Mouse (Mus musculus): ENCODE measurements around the gene Lime1.

Gene Lime1

DNA sequence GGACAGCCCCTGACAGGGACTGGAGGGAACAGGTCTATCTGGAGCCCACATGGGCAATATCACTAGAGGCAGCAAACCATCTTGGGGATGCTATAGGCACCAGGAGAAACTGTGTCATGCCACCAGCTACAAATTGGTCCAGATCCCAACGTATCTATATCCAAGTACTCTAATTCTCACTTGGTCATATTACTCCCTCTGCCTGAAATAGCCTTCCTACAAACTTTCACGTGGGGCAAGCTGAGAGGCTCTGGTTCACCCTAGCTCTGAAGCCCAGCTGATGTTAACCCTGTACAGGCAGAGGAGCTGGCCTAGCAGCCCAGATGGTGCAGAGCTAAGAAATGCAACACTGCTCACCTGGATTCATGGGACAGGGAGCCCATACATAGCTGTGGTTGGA, 11.7 kb downstream of the Lime1 start:
- DNase-seq (ENCODE audit: low spot score), result no peak

DNA sequence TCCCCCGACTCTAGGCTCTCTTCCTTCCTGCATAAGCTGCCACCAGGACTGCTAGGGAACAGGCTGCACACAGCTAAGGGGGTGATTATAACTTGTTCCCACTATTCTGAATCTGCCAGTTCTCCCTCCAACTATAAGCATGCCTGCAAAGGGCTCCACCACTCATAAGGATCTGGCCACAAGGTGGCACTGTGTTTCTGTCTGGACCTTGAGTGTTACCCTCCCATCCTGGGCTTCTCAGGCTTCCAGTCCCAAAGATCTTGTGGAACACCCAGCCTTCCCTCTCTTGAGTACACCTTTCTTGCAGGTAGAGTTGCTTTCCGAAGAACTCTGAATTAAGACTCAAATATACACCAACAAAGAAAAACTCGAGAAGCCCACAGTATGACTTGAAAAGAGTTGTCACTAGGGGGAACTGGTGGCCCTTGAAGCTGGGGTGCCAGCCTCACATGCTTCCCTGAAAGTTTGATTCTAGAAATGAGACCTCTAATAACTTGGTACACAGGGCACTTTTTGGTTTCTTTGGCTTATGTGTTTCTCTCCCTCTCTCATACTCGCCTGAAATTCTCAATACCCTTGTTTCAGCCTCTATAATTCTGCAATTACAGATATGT, 12.8 kb downstream of the Lime1 start:
- peak; percentile 93 for DNase-seq (ENCODE audit: low spot score)

DNA sequence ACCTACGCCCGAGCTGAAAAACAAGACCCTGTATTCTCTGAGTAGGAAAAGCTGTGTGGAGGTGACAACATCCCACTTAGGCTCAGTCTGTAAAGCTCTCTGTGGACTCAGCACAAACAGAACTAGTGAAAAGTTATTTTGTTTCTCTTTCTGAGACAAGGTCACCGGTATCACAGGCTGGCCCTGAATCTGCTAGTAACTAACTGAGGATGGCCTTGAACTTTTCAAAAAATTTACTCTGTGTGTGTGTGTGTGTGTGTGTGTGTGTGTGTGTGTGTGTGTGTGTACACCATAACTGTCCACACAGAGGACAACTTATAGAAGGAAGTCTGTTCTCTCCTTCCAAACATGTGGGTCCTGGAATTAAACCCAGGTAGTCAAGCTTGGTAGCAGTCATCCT, 14.2 kb downstream of the Lime1 start:
- DNase-seq (ENCODE audit: low spot score), result no peak

DNA sequence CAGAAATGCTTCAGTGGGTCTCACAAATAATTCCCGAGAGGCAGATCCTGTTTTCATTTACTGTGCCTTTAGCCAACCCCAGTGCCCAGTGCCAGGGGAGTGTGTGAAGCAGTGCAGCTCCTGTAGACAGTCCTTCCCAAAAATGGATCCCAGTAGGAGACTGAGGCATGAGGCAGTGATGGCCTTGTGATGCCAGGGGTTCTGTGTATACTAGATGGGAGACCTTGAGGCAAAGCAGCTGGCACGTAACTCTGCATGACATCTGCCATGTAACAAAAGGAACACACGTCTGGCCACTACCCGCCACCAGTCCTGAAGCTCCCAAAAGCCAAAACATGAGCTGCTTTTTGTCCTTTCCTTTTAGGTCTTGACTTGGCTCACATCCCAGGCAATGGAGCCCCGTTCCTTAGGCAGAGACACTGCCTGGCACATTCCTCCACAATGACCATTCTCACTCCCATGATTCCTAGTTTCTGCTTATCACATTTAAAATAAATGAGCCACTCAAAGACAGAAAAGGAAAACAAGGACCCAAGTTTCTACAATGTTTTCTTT, 17.4 kb downstream of the Lime1 start:
- peak; percentile 27 for DNase-seq (ENCODE audit: low spot score)

DNA sequence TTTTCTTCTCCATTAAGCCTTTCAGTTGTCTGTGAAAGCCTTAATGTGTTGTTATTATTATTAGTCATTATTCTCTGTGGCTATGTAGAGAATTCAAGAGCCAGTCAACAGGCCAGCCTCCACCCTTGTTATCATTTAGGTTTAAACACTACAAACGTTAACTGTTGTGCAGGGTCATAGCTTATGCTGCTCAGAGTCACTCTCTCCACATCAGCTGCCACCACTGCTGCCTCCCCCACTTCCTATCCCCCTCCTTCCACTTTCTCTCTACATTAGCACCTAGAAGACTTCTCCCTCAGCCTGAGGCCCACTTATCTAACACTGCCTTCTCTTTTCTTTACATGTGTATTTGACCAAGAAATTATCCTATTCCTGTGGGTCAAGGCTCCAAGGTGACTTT, 21.6 kb downstream of the Lime1 start:
- DNase-seq (ENCODE audit: low spot score), result no peak

DNA sequence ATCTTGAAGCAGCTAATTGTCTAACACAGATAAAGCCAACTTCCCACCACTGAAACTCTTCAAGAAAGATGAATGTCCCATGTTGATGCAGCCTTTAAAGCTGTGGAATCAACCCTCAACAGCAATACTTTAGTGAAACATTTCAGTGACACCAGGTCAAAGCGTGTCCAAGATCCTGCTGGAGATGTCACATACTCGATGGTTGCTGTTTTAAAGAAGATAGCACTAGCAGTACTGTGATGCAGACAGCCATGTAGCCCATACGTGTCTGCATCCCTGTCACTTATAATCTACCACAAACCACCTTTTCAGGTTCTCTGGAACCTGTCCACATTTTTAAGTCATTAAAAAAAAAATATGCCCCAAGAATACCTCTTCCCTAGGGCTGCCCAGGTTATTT, 23.8 kb downstream of the Lime1 start:
- DNase-seq (ENCODE audit: low spot score), result no peak

DNA sequence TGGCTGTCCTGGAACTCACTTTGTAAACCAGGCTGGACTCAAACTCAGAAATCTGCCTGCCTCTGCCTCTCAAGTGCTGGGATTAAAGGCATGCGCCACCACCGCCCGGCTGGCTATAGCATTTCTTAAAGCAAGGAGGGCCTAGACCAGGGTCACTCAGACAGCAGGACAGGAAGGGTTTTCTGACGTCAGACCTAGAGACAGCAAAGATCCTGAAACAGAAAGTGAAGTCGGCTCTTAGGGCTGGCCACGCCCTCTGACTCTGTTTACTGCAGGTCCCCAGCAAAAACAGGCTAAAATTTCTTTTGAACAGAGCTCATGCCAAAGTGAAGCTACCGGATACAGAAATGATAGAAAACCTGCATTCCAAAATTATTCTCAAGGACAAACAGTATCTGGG, 29.8 kb downstream of the Lime1 start:
- DNase-seq (ENCODE audit: low spot score), result no peak

DNA sequence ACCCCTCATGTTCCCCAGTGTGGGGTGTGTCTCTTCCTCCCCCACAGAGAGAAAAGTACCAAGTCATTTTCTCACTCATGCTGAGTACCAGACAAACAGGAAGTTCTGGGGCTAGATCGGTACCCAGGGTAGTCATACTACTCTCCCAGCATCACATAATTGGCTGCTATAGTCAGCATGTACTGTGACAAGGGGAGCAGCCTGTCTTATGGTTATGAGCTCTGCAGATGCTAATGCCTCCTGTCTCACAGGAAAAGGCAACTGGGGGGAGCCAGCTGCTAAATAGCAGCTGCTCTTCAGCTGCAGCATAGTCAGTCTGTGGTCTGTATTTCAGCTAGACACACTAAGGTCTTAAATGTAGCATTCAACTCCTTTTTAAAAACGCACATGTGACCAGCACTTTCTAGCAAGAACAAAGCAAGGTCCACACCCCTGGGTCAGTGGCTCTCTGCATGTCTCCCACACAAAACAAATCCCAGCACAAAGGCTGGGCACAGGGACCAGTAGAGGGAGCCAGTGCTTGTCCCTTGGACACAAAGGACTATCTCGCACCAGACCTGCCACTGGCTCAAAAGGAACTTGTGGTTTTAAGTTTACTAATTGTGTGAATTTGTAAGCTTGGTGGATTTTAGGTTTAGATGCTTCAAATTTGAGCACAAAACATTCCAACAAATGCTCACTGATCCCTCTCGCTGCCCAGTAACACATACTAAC, 31.0 kb downstream of the Lime1 start:
- peak; percentile 88 for DNase-seq (ENCODE audit: low spot score)

DNA sequence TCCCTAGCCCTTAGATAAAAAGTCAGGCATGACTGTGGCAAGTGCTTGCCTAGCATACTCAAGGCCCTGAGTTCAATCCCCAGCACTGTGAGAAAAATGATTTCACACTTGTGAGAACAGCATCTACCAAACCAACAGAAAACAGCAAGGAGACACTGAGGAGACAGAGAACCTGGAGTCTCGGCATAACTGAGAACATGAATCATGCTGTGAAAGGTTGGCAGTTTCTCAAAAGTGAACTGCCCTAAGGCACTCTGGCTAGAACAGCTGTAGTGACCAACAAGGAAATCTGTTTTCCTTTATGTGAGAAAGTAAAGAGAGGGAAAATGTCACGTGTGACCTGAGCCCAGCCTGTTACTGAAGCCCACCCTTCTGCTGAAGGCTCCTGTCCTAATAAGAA, 33.3 kb downstream of the Lime1 start:
- DNase-seq (ENCODE audit: low spot score), result peak; percentile 74

DNA sequence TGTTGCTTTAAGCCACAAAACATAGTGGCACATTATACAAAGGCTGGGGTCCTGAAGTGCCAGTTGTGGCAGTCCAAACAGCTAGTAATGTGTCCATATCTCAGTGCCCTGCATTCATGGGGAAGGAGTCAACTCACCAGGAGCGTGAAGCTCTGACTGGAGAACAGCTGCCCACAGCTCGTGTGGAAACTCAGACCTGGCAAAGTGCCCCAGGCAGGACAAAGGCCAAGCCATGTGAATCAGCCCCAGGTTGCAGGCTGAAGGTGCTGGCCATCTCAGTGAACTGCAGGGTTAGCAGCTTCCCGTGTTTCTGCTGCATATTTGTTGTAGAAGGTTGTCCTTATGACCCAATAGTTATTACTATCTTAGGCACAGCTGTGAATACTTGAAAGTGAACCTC, 36.1 kb downstream of the Lime1 start:
- DNase-seq (ENCODE audit: low spot score), result peak; percentile 81

DNA sequence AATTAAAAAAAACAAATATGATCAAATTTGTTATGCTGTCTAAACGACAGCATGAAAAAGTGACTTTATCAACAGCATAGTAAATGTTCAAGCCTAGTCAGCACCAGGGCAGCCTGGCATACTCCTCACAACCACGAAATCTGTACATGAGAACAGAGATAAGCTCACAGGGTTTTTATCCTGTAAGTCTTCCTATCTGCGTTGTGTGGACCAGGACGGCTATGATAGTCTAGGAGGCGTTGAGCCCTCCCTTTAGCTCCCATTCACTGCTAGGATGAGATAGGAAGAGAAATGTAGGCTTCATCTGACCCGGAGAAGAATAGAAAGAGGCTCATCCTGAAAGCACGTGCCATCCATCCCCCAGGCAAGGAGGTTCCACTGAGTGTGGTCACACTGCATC, 39.5 kb downstream of the Lime1 start:
- no peak for DNase-seq (ENCODE audit: low spot score)

DNA sequence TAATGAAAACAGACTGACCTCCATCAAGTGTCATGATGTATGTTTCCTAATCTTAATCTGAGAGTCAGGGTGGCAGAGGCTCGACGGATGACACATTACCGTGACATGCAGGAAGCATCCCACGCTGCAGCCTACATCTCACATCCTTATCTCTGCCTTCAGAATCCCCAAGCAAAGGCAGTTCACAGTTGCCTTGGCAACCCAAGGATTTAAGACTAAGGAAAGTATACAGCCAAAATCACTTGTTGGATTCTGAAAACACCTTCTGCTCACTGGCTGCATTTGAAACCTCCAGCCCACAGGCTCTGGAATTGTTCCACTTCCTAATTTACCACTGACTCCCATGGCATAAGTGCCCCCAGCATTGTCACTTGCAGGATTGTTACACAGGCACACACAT, 40.5 kb downstream of the Lime1 start:
- no peak for DNase-seq (ENCODE audit: low spot score)

DNA sequence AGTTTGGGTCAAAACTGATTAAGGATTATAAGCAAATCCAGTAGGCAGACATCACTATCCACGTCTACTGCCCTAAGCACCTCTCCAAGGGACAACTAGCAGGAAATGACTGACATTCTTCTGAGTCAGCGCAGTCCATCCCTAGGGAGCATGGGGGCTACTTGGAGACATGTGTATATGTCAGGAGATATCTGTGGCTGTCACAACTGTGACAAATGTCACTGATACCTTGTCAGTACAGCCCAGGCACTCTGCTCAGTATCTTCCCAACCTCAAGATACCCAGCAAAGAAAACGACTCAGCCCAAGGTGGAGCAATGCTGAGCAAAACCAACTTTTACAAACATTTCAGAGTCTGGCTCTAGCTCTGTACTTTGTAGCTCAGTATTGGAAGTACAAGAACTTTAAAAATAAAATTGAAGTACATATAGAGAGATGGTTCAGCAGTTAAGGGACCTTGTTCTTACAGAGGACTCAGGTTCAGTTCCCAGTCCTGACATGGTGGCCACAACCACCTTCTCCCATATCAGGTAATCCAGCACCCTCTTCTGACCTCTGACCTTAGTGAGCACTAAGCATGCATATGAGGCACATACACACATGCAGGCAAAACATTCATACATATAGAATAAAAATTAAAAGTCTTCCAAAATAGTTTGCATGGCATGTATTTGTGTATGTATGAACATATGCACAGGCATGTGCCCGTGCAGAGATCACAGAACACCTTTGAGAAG, 41.2 kb downstream of the Lime1 start:
- DNase-seq (ENCODE audit: low spot score), result no peak

DNA sequence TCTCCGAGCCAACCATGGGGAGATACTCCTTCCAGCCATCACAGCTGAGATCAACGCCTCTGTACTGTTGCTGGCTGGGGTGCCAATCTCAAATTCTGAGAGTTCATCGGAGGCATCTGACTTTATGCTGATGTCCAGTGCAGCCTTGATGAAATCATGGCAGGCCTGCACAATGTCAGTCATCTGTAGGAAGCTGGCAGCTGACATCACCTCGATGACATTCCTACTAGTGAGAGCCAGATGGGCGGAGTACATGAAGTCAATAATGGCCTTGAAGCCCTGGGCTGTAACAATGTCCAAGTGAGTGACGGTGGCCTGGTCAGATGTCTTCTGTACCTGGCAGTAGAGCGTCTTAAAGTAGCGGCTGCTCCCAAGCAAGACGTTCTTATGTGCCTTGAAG, 44.0 kb downstream of the Lime1 start:
- no peak for DNase-seq (ENCODE audit: low spot score)
